Mouse (Mus musculus) heart, postnatal 0 days (tissue): ENCODE measurements at regions not wholly inside any gene's neighbourhood (a gene's known extent, or its start where the extent isn't known, plus 50 kb on each side); places are given as distances from the start of the nearest gene placed in this dataset.

ENCODE experiments used
- ATAC-seq: fragments of 200-750 bp; cut with Nextera tagmentation; 2 replicates; pipeline ENCODE4 v1.8.0; 2017; ENCODE audit warnings: low read depth, moderate number of reproducible peaks, moderate library complexity; ENCODE audit not compliant: insufficient read depth
- DNase-seq: peaks from one replicate; pipeline ENCODE4 v3.0.0-alpha.2; 2016; ENCODE audit warnings: low spot score
- H3K27ac ChIP-seq: fragments of 300-500 bp; sonication (generic); 2 replicates; pipeline ENCODE4 v1.5.1; 2014; ENCODE audit warnings: low read depth, mild to moderate bottlenecking
- H3K27me3 ChIP-seq: fragments of 300-500 bp; sonication (generic); 2 replicates; pipeline ENCODE4 v1.6.1; 2014; ENCODE audit warnings: low read length, mixed read lengths; ENCODE audit not compliant: control insufficient read depth, insufficient read depth
- H3K36me3 ChIP-seq: fragments of 300-500 bp; sonication (generic); replicated peaks from 2 replicates; pipeline ENCODE4 v1.6.1; 2014; ENCODE audit warnings: low read length, mixed read lengths; ENCODE audit not compliant: control insufficient read depth, insufficient read depth
- H3K4me1 ChIP-seq: fragments of 300-500 bp; sonication (generic); 2 replicates; pipeline ENCODE4 v1.6.1; 2014; ENCODE audit warnings: antibody characterized with exemption; ENCODE audit not compliant: control insufficient read depth, insufficient read depth
- H3K4me2 ChIP-seq: fragments of 300-500 bp; sonication (generic); 2 replicates; pipeline ENCODE4 v1.6.1; 2014; ENCODE audit warnings: low read depth, mild to moderate bottlenecking, low read length, moderate library complexity
- H3K4me3 ChIP-seq: fragments of 300-500 bp; sonication (generic); 2 replicates; pipeline ENCODE4 v1.5.1; 2014; ENCODE audit warnings: low read depth, low read length
- H3K9ac ChIP-seq: fragments of 300-500 bp; sonication (generic); replicated peaks from 2 replicates; pipeline ENCODE4 v1.6.1; 2014; ENCODE audit warnings: low read depth, low read length, mixed read lengths
- H3K9me3 ChIP-seq: fragments of 300-500 bp; sonication (generic); replicated peaks from 2 replicates; pipeline ENCODE4 v1.6.1; 2016; ENCODE audit warnings: low read length; ENCODE audit not compliant: control insufficient read depth
- CTCF ChIP-seq: IDR thresholded peaks from 2 replicates; pipeline ENCODE4 v1.5.1; 2016; ENCODE audit warnings: antibody characterized with exemption, control low read depth, low read depth
- EP300 ChIP-seq: IDR thresholded peaks from 2 replicates; pipeline ENCODE4 v1.6.1; 2016; ENCODE audit warnings: antibody characterized with exemption, low read depth
- WGBS: fragments of 180-500 bp; shearing (Covaris S2); extraction: QIAGEN DNeasy Blood & Tissue Kit; methylation state at CpG from one replicate; pipeline ENCODE4 v1.1.7; 2014; 5-methylcytosine and 5-hydroxymethylcytosine counted together

DNA sequence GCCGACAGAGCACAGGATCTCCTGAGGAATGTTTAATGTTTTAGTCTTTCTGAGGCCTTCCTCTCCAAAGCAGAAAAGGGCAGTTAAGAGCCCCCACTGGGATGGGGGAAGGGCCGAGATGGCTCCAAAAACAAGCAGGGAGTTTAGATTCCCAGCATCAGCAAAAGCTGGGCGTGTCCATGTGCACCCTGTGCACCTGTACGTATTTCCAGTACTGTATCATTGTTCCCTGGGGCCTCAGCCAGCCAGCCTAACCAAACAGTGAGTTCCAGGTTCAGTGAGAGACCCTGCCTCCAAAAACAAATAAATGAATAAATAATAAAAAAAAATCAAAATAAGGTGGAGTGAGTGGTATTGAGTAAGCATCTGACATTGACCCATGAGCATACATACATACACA is 50.8 kb upstream of the Olfm1 start:
- Histone ChIP-seq H3K27ac (no peak overlapping the region), H3K27me3 (no peaks in the 10 kb centered on the region), H3K9ac (no peak overlapping the region), H3K4me2 (no peak overlapping the region), H3K4me3 (no peak overlapping the region), H3K9me3 (no peaks in the 10 kb centered on the region; the same call in 1 of the 2 replicates), H3K36me3 (no peaks in the 10 kb centered on the region), H3K4me1 (no peaks in the 10 kb centered on the region)
- no peak for ATAC-seq
- WGBS = 42% methylated on average over 4 of the region's 4 CpGs
- TF ChIP-seq EP300 = no peak
- no peak for TF ChIP-seq CTCF
- no peak for DNase-seq

GRCm38 (mm10) chr2:28141556-28141955 is 51.2 kb upstream of the Olfm1 start:
- no peak overlapping the region for H3K9ac ChIP-seq
- DNase-seq = no peak
- no peaks in the 10 kb centered on the region for H3K36me3 ChIP-seq
- H3K9me3 ChIP-seq = no peaks in the 10 kb centered on the region; the same call in 1 of the 2 replicates
- no peak overlapping the region for H3K27ac ChIP-seq
- no peaks in the 10 kb centered on the region for H3K27me3 ChIP-seq
- no peak overlapping the region for H3K4me3 ChIP-seq
- TF ChIP-seq CTCF = no peak
- TF ChIP-seq EP300 = no peak
- no peaks in the 10 kb centered on the region for H3K4me1 ChIP-seq
- no peak overlapping the region for H3K4me2 ChIP-seq
- no peak for ATAC-seq
- 34% methylated on average over 4 of the region's 4 CpGs for WGBS

GRCm38 (mm10) chr2:28138583-28138982 is 53.9 kb upstream of the Fcnb start:
- WGBS = 18% methylated on average over 6 of the region's 6 CpGs
- H3K36me3 ChIP-seq = no peaks in the 10 kb centered on the region
- DNase-seq (peak; percentile 22), ATAC-seq (no peak)
- no peaks in the 10 kb centered on the region for H3K27me3 ChIP-seq
- H3K9me3 ChIP-seq = no peaks in the 10 kb centered on the region
- H3K9ac ChIP-seq = no peak overlapping the region
- no peaks in the 10 kb centered on the region for H3K4me1 ChIP-seq
- no peak overlapping the region for H3K27ac ChIP-seq
- no peak overlapping the region for H3K4me2 ChIP-seq
- no peak overlapping the region for H3K4me3 ChIP-seq
- TF ChIP-seq CTCF = no peak
- TF ChIP-seq EP300 = no peak

GRCm38 (mm10) chr2:28134605-28135004 is 49.9 kb upstream of the Fcnb start:
- no peaks in the 10 kb centered on the region for H3K36me3 ChIP-seq
- no peak overlapping the region for H3K4me2 ChIP-seq
- TF ChIP-seq EP300 = no peak
- TF ChIP-seq CTCF = no peak
- no peaks in the 10 kb centered on the region for H3K27me3 ChIP-seq
- no peak overlapping the region for H3K27ac ChIP-seq
- no peaks in the 10 kb centered on the region for H3K9me3 ChIP-seq
- no peak overlapping the region for H3K9ac ChIP-seq
- no peak for DNase-seq
- no peaks in the 10 kb centered on the region for H3K4me1 ChIP-seq
- no peak for ATAC-seq
- H3K4me3 ChIP-seq = no peak overlapping the region
- WGBS = 80% methylated on average over 1 of the region's 1 CpGs
